Mouse (Mus musculus): ENCODE data around the gene Babam2.

The Babam2 gene

DNA sequence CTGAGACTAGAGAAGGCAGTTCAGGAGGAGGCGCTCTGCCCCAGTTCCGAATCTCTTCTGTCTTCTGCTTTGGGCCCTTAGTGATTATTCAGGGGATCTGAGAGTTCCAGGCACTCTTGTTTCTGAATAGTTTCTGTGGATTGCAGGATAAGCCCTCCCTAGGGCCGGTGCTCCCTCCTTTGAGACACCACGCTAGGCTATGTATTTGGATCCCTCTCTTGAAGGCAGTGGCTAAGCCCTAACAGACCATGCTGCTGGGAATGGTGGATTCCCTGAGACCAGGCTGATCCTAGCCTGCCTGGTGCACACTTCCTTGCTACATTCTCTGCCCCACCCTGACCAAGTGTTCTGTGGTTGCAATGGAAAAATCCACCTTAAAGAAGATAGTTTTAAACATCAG is 371.6 kb downstream of the Babam2 start:
- intact Hi-C loops (cut with DNase I), result no loop called here

DNA sequence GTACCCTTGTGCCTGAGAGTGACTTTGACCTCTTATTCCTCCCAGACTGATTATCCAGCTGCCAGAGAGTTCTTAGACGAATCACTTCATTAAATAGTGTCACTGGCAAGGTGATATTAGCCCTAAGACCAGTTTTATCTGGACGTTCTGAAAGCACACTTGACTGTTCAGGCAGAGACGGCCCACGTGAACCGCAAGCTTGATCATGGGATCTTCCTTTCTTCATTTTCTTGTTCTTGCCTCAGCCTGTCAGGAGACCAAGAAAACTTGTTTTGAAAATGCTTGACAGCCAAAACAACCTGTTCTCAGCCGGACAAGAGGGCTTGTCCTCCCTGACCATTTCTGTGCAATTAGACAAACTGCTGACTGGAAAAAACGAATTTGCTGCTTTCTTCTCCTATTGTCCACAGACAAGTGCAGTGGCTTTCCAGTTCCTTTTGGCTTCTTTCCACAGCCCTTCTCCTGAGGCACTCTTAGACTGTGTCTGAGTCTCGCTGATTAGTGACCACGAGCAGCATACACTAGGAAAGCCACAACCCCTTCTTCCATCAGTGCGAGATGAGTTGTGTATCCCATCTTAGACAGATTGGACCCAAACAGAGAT is 372.2 kb downstream of the Babam2 start:
- intact Hi-C loops (cut with DNase I), result no loop called here

DNA sequence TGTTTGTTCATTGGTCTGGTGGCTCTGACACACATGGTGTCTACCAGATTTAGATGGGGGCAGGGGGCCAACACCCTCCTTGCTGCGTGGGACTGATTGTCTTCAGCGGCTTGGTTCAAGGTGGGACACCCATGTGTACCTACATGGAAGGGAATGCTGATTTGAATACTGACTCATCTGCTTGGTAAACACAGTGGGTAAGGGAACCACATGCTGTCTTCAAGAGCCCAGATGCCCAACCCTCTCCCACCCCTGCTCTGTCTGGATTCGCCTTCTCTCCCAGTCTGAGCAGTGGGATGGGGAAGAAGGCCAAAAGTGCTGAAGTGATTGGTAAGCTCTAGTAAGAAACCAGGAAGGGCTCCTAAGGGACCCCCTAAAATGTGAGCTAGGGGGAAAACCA is 373.3 kb downstream of the Babam2 start:
- intact Hi-C loops (cut with DNase I), result no loop called here

DNA sequence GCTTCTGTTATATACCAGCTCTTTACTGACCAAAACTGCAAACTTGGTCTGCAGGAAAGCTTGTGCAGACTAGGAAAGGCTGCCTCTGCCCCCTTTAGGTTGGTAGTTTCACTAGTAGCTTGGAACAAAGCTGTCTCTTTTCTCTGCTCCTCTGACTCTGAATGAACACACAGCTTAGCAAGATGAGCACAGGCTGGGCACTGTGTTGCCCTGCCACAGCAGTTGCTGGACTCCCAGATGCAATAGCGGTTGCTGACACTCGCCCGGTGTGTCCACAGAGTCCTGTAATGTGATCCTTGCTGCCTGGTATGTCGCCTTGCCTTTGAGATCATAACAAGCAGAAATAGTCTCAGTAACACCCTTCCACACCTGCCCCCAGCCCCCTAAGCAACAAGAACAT is 373.8 kb downstream of the Babam2 start:
- intact Hi-C loops (cut with DNase I), result no loop called here

DNA sequence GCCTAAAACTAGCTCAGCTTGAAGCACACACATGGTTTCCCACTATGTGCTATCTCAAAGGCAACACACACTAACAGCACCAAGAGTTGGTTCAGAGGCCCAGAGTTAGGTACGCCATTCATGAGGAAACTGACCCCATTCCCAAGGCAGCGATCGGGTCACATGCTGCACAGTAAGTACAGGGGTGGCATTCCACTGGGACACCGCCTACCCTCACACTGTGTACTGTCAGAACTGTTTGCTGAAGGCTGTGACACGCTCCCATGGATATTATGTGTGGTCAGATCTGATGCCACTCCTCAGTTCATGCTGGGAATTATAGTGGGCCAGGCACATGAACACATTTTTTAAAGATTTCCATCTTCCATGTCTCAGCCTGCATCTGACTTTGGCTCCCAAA is 374.3 kb downstream of the Babam2 start:
- intact Hi-C loops (cut with DNase I), result no loop called here

DNA sequence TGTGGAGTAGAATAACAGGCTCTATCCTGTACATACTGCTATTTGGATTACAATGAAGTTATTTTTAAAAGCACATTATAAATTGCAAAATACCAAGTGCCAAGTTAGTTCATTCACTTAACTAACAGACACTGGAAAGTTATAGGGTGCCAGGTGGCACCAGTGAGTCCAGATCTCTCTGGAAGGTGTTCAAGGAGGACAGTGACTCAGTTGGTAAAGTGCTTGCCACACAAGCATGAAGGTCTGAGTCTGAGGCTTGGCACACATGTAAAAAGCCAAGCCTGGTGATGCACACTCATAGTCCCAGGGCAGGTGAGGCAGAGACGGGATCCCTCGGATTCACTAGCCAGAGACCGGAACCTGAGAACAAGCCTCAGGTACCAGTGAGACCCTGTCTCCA is 375.4 kb downstream of the Babam2 start:
- intact Hi-C loops (cut with DNase I), result no loop called here

DNA sequence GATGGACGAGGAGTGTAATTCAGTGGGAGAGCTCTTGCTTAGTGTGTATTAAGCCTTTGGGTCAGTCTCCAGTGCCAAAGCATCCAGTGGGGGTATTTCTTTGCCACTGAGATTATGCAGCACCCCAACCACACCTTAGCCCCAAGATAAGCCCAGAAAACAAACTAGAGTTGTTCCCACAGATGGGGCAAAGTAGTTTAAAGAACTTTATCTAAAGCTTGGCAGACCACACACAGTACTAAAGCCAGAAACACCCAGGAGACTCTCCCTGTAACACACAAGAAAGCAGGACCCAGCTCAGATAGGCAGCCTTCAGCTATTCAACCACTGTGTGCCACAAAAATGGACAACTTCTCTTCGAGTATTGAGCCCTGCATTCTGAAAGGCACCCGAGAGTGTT is 376.6 kb downstream of the Babam2 start:
- intact Hi-C loops (cut with DNase I), result no loop called here

DNA sequence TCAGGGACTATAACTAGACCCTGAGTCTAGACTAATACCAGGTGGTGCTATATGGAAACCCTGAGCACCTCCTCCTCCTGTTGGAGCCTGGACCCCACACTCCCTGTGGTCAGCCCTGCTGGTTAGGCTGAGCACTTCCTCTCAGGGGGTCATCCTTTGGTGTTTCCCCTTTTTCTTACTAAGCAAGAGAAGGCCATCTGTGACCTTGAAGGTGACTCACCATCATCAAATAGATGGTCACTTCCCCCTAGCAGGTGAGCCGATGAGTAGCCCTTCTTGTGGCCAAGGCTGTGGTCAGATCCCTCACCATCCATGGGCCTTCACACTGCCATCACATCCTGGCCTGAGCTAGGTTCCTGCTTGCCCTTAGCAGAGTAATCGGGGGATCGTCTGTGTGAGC is 379.7 kb downstream of the Babam2 start:
- intact Hi-C loops (cut with DNase I), result no loop called here

DNA sequence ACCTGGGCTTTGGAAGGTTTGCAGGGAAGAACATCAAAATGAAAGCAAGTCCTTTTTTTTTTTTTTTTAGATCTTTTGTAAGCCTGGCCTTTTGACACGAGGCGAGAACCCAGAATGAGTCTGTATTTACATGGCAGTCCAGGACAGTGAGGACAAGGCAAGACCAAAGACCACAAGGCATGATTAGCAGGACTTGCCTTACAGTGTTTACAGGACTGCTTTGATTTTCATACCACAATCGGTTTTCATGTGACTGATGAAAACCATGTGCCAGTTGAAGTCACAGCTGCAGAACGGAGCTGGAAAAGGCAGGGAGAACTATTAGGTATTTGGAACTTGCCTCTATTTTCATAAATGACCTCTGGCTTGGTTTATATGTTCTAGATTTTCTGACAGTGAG is 381.5 kb downstream of the Babam2 start:
- intact Hi-C loops (cut with DNase I), result no loop called here

DNA sequence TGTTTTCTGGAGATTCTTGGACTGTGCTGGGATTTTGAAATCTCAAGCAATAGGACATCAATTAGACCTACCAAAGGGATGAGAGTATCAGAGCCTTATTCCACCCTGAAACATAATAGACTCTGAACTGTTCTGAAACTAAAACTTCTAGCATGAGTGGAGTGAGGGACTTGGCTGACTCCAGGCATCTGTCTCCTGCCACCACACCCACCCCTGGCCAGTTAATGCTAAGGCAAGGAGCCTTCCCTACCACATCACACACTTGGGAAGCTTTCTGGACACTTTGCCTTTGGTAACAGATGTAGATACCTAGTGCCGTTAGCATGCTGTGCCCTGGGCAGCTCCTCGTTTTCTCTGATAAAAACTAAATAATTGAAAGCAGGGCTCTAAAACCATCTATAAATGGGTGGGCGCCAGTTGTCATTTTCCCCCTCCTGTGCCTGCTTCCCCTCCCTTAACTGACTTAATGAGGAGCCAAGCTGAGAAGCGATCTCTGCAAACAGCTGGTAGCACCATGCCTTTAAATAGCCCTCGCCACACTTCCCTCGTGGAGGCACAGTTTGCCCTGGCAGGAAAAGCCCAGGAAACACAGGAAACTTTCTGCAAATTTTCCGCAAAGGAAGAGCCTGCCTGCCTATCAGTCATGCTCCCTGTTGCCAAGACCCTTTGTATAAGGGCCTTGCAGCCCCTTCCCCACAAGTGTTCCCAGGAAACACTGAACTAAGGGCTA is 383.2 kb downstream of the Babam2 start:
- intact Hi-C loops (cut with DNase I), result no loop called here

DNA sequence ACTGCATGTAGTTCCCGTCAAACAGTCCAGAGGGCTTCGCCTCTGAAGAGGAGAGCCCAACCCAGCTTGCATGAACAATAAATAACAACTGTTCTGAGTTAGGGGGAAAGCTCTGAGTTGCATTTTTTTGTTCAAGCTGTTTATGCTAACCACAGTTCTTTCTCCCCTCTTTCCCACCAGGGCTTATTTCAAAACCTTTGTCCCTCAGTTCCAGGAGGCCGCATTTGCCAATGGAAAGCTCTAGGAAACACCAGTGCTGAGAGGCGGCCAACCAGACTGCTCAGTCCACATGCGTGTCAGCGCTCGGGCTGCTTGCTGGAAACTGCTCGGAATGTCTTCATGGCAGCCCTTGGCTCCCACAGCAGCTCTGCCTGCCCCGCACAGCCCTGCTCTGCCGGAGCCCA is 386.9 kb downstream of the Babam2 start:
- intact Hi-C loops (cut with DNase I), result no loop called here

DNA sequence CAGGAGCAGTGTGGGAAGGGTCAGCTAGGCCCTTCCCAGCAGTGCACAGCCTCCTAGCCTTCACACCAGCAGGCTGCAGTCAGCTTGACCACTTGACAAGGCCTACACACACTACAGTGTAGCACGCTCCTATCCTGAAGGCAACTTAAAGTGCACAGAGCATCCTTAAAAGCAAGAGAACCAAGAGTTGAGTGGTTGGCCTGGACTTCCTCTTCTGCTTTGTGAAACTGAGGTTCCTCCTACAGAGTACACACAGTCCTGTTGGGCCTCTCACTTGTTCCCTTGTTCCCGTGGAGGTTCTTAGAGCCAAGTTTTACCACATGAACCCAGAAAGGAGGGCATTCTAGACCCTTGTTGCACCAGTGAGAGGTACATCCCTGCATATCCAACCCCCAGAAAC is 388.1 kb downstream of the Babam2 start:
- intact Hi-C loops (cut with DNase I), result no loop called here

DNA sequence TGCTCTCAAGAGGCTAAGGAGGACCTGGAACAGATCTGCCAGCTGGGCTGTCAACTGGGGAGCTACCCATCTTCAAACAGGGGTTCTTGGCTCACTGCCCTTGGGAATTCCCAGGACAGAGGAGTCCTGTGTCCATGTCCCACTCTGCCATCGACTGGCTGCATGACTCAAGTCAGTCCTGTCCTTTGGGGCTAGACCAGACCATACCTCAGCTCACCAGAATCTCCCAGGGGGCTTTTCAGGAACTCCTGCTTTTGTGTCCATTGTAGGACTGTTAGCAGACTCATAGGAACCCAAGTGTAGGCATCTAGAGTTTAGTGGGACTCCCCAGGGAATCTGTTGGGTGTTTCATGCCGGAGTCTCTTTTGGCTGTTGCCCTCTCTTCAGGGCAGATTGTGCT is 388.5 kb downstream of the Babam2 start:
- intact Hi-C loops (cut with DNase I), result no loop called here

DNA sequence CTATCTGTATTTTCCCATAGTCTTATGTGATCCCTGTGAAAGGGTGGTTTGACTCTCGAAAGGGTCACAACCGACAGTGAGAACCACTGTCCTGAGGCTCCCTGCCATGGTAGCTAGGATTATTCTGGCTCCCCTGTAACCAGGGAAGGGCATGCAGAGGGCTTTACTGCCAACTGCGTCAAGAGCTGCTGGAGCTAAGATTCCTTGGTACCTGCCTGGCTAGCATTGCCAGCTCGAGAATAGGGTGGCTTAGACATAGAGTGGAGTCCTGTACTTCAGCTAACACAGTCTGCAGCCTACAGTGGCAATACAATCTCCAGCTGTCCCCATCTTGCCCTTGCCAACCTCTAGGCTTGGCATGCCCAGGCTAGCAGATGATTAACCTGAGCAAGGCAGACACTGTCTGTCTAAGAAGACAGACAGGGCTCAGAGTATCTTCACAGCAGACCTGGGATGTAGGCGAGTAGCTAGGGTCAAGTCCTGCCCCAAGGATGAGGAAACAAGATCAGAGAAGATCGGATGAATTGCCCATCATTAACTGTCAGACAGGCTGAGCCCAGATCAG is 389.1 kb downstream of the Babam2 start:
- intact Hi-C loops (cut with DNase I), result no loop called here

DNA sequence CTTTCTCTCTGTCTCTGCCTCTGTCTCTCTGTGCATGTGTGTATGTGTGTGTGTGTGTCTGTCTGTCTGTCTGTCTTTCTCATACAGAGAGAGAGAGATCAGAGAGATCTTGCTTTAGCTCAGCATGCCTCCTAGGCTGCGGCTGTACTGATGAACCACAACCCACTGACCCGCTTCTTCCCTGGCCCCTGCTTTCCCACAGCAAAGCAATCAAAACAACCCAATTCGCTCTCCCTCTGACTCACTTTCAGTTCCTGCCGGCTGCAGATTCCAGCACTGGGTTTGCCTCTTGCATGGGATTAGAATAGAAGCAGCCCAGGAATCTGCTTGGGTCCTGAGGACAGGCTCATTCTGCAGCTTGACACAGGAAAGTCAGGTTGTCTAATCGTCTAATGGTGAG is 392.0 kb downstream of the Babam2 start:
- intact Hi-C loops (cut with DNase I), result no loop called here

DNA sequence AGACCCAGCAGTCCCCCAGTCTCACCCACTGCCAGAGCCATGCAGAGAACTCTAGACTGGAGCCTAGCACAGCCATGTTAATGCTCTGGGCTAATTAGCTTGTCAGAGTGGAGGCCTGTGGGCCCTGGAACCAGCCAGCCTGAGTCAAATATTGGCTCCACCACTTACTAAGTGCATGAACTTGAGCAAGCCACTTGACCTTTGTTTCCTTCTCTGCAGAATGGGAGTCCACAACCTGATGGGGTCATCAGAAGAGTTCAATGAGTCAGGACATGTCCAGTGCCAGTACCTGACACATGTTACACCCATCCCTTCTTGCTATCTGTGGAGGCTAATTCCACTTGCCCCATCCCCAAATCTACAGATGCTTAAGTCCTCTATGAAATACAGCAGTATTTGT is 394.8 kb downstream of the Babam2 start:
- intact Hi-C loops (cut with DNase I), result no loop called here

DNA sequence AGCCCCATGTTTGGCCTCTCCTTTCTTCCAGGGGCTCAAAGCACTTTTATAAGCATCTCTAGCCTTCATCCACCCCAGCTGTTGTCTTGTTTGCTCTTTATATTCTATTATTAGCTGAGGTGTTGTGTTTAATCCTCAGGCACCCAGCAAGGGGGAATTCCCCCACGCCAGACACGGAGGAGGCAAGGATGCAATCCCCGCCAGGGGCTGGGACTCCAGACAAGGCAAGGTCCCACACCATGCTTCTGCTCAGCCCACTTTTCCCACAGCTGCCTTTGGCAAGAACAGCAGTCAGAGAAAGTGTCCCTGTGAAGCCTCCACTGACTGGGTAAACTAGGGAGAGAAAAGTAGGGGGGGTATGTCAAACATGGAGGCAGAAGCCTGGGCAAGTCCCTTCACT is 401.2 kb downstream of the Babam2 start:
- intact Hi-C loops (cut with DNase I), result no loop called here

DNA sequence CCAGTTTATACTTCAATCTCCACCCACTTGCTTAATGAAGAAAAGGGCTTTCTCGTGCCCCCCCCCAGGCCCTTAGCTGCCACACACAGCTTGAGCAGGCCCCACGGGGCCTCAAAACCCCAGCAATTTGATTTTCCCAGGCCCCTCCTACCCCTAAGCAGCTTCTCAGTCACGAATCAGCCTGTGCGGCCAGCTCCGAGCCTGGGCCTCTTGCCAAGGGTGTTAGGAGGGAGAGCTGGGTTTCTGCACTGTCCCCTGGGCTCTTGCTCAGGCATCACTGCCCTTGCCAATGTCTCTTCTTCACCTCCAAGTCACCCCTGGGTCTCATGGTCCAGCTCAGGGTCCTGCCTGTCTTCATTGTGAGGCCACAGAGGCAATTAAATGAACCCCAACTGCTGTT is 405.0 kb downstream of the Babam2 start:
- intact Hi-C loops (cut with DNase I), result no loop called here

DNA sequence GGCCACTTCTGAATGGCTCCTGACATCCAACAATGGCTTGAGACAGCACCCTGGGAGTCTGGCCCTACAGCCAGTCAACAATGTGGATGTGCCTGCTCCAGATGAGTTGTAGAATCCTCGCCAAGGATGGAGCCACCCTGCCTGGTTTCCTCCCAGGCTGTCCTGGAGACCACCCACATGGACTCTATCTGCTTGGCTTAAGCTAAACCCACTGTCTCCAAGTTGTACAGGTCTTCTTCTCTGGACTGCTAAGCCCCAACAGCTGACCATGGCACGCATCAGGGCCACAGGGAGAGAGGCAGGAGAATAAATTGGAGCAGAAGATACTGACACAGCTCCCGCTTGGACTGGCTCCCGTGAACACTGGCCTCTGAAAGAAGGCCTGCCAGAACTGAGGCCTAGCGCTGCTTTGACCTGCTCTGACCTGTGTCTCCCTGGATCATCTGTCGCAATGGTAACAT is 405.5 kb downstream of the Babam2 start:
- intact Hi-C loops (cut with DNase I), result no loop called here

DNA sequence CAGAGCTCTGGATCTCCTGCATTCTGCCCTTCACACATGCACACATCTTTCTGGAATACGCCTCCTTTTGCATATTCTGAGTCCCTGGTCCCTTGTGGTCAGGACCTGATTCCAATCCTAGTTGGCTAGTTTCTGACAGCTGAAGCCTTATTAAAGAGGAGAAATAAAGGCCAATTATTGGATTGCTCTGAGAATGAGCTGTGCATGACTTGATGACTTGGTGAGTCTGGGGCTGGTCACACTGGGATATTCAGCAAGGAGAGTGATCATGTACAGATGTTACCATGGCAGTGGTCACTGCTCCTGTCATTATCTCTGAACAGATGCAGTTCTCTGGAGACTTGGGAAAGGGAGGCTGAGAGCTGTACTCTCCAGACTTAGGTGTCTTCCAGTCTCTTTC is 406.1 kb downstream of the Babam2 start:
- intact Hi-C loops (cut with DNase I), result no loop called here

DNA sequence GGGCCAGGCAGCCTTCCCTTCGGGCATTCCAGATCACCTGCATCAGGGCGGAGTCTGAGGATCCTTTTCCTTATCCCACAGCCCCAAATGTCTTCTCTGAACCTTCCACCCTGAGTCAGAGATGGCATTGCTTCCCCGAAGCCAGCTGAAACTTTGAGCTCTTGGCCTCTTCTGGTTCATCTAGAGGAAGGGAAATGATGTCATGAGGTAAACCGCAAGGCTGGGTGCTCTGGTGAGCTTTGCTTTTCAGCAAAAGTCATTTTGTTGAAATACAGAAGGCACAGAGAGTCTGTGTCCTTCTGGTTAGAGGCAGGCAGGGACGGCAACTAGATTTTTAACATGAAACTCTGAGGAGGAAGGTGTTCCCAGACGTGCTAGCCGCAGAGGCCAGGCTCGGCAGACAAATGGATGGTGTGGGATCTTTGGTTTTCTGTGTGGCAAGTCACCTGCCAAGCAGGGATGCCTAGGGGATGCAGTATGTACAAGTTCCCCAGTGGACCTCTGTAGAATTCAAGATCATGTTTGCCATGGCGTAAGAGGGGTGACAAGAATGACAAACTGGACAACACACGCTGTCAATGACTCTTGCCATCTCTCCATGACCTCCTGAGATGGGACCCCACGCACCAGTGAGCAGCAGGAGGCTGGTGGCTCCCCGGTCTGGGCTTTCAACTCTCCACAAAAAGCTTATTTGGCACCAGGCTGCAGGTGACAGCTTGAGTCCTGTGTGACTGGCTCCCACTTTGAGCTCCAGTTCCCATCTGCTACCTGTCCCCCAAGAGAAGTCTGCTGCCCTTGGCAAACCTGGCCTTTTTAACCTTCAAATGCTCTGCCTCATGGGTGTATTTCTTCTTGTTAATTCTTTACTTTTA is 406.9 kb downstream of the Babam2 start:
- intact Hi-C loops (cut with DNase I), result no loop called here
